Mouse (Mus musculus) hindbrain, embryonic 16.5 days (tissue): ENCODE measurements around the gene Them7. TPM values are rescaled to one million over a fixed set of nuclear protein-coding genes. Genes with fewer than 3 reads are reported as not detected.

ENCODE experiments used
- ATAC-seq: fragments of 200-750 bp; cut with Nextera tagmentation; 2 replicates; pipeline ENCODE4 v1.8.0; 2017; ENCODE audit warnings: moderate TSS enrichment, moderate library complexity
- H3K27ac ChIP-seq: fragments of 300-500 bp; sonication (generic); 2 replicates; pipeline ENCODE4 v1.5.1; 2014; ENCODE audit warnings: low read depth, mild to moderate bottlenecking, control low read depth, low read length, moderate library complexity
- H3K27me3 ChIP-seq: fragments of 300-500 bp; sonication (generic); replicated peaks from 2 replicates; pipeline ENCODE4 v1.6.1; 2014; ENCODE audit warnings: low read length; ENCODE audit not compliant: control insufficient read depth, insufficient read depth
- H3K36me3 ChIP-seq: fragments of 300-500 bp; sonication (generic); 2 replicates; pipeline ENCODE4 v1.6.1; 2014; ENCODE audit warnings: mild to moderate bottlenecking, low read length, moderate library complexity, mixed read lengths; ENCODE audit not compliant: control insufficient read depth, insufficient read depth
- H3K4me1 ChIP-seq: fragments of 300-500 bp; sonication (generic); 2 replicates; pipeline ENCODE4 v1.6.1; 2014; ENCODE audit warnings: low read depth, low read length; ENCODE audit not compliant: control insufficient read depth, insufficient read depth
- H3K4me2 ChIP-seq: fragments of 300-500 bp; sonication (generic); 2 replicates; pipeline ENCODE4 v1.6.1; 2014; ENCODE audit warnings: mild to moderate bottlenecking, low read length, control low read depth, moderate library complexity
- H3K4me3 ChIP-seq: fragments of 300-500 bp; sonication (generic); 2 replicates; pipeline ENCODE4 v1.5.1; 2014; ENCODE audit warnings: mild to moderate bottlenecking, low read length, control low read depth, moderate library complexity
- H3K9ac ChIP-seq: fragments of 300-500 bp; sonication (generic); 2 replicates; pipeline ENCODE4 v1.6.1; 2014; ENCODE audit warnings: low read depth, mild to moderate bottlenecking, control low read depth, low read length, moderate library complexity
- H3K9me3 ChIP-seq: fragments of 300-500 bp; sonication (generic); 2 replicates; pipeline ENCODE4 v1.6.1; 2014; ENCODE audit warnings: mild to moderate bottlenecking, low read length, moderate library complexity; ENCODE audit not compliant: control insufficient read depth
- WGBS: fragments of 180-500 bp; shearing (Covaris S2); extraction: QIAGEN DNeasy Blood & Tissue Kit; methylation state at CpG from one replicate; pipeline ENCODE4 v1.1.7; 2014; 5-methylcytosine and 5-hydroxymethylcytosine counted together
- polyA plus RNA-seq: library from polyadenylated mRNA; unstranded; fragments of >200 nt; fragmentation: Nextera tagmentation; extraction: Ambion mirVana; gene quantifications from 2 replicates; pipeline ENCODE4 v1.2.1, GENCODE M21; 2015

Them7 gene
- polyA plus RNA-seq, 1 experiment from 2014 or later, result 0.15 TPM

- Histone ChIP-seq H3K27me3 (no peaks in the 10 kb centered on the region; the same call in 1 of the 2 replicates), H3K9ac (peak overlapping the region; percentile 81), H3K27ac (peak overlapping the region; percentile 79), H3K36me3 (no peaks in the 10 kb centered on the region), H3K4me3 (peak overlapping the region; percentile 73), H3K4me1 (peaks cover 8% of the 10 kb centered on the region), H3K4me2 (peak overlapping the region; percentile 93), H3K9me3 (no peaks in the 10 kb centered on the region)
- WGBS, result 0% methylated on average over 31 of the region's 31 CpGs
- ATAC-seq, result no peak; the same call in 1 of the 2 replicates
Observed at GRCm38 (mm10) chr2:105398636-105399084, 174.5 kb downstream of the Them7 start.

DNA sequence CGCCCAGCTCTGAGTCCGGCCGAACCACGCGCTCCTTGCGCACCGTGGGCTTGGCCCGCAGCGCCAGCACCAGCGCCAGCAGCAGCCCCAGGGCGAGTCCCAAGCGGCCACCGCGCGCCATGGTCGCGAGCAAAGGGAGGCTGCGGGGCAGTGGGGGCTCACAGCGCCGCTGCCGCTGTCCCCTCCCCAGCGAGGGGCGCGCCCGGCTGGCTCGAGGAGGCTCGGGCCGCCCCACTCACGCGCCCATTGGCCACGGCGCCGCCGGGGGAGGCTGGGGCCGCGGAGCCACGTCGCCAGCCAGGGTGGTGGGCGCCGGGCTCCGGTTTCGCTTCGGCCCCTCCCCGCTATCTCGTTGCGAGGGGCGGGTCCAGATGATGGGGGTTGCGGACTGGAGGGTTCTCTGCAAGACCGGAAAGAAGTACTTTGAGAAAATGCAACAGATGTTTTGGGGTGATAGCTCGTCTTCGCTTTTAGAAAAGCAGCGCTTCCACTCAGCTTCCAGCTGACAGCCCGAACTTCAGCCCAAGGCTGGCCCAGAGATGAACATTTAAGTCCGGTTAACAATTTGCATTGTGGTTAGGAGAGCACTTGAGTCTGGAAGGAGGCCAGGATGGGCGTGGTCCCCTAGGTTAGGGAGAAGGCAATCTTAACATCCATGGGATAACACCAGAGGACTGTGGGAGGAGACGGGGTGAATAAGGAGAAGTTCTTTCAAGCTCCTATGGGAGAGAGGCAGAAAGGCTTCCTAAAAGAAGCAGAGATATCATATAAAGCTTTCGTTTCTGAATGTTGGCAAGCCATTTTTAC is 175.2 kb downstream of the Them7 start, which contains the start of gene Rcn1:
Gene Rcn1, minus strand, starts transcription at position 235 of the 807 bp plus-strand sequence.
- peak; percentile 93 for ATAC-seq
- peak within 1 kb of the TSS; percentile 93 for H3K4me2 ChIP-seq
- peak within 1 kb of the TSS; percentile 73 for H3K4me3 ChIP-seq
- peaks cover 8% of the 10 kb centered on the region for H3K4me1 ChIP-seq
- H3K9ac ChIP-seq, result peak within 1 kb of the TSS; percentile 81
- no peaks in the 10 kb centered on the region for H3K9me3 ChIP-seq
- WGBS, result 1% methylated on average over 42 of the region's 57 CpGs
- no peaks in the 10 kb centered on the region; the same call in 1 of the 2 replicates for H3K27me3 ChIP-seq
- H3K27ac ChIP-seq, result peak within 1 kb of the TSS; percentile 79
- H3K36me3 ChIP-seq, result no peaks in the 10 kb centered on the region

DNA sequence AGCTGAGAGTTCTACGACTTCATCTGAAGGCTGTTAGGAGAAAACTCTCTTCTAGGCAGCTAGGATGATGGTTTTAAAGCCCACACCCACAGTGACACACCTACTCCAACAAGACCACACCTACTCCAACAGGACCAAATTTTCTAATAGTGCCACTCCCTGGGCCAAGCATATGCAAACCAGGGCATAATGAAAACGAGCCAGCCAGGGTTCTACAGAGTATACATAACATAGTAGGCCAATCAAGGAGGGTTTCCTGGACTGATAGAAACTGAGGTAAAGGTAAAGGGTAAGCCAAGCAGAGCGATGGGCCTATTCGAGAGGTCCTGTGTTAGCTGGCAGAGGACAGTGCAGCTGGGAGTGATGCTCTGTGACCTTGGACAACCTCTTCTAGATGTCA is 176.4 kb downstream of the Them7 start:
- Histone ChIP-seq H3K9ac (no peak overlapping the region), H3K4me3 (no peak overlapping the region), H3K9me3 (no peaks in the 10 kb centered on the region), H3K27ac (no peak overlapping the region), H3K27me3 (no peaks in the 10 kb centered on the region; the same call in 1 of the 2 replicates), H3K4me1 (peaks cover 8% of the 10 kb centered on the region), H3K36me3 (no peaks in the 10 kb centered on the region), H3K4me2 (no peak overlapping the region)
- WGBS, result 88% methylated on average over 4 of the region's 4 CpGs
- no peak for ATAC-seq

GRCm38 (mm10) chr2:105402180-105402579 is 178.1 kb downstream of the Them7 start:
- no peak for ATAC-seq
- Histone ChIP-seq H3K4me2 (no peak overlapping the region), H3K9me3 (no peaks in the 10 kb centered on the region), H3K9ac (no peak overlapping the region), H3K4me1 (peaks cover 6% of the 10 kb centered on the region), H3K27me3 (no peaks in the 10 kb centered on the region; the same call in 1 of the 2 replicates), H3K27ac (no peak overlapping the region), H3K4me3 (no peak overlapping the region), H3K36me3 (no peaks in the 10 kb centered on the region)
- 98% methylated on average over 2 of the region's 2 CpGs for WGBS

GRCm38 (mm10) chr2:105408511-105408910 is 184.4 kb downstream of the Them7 start:
- Histone ChIP-seq H3K4me3 (no peak overlapping the region), H3K9me3 (no peaks in the 10 kb centered on the region), H3K27me3 (no peaks in the 10 kb centered on the region), H3K36me3 (no peaks in the 10 kb centered on the region), H3K4me1 (no peaks in the 10 kb centered on the region), H3K4me2 (no peak overlapping the region), H3K9ac (no peak overlapping the region), H3K27ac (no peak overlapping the region)
- 50% methylated on average over 4 of the region's 4 CpGs for WGBS
- ATAC-seq, result peak; percentile 80

GRCm38 (mm10) chr2:105409253-105409652 is 185.1 kb downstream of the Them7 start:
- Histone ChIP-seq H3K9me3 (no peaks in the 10 kb centered on the region), H3K9ac (no peak overlapping the region), H3K4me2 (no peak overlapping the region), H3K27ac (no peak overlapping the region), H3K4me3 (no peak overlapping the region), H3K27me3 (no peaks in the 10 kb centered on the region), H3K4me1 (no peaks in the 10 kb centered on the region), H3K36me3 (no peaks in the 10 kb centered on the region)
- 100% methylated on average over 1 of the region's 1 CpGs for WGBS
- ATAC-seq, result no peak

DNA sequence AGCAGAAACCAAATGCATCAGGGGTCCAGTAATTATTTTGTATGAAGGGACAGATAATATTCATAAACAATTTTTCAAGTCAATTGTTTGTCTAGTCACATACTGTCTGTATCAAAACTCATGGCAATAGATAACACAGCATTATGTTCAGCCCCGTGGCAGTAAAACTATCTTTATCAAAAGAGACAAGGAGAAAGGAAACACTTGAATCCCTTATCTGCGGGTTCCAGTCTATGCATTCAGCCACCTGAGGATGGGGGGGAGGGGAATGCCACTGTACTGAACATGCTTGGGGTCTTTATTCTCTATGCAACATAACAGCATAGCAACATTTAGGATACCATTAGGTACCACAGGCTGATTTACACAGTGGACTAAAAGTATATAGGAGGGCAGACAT is 190.2 kb downstream of the Them7 start:
- H3K9me3 ChIP-seq, result no peaks in the 10 kb centered on the region
- ATAC-seq, result no peak
- no peaks in the 10 kb centered on the region for H3K36me3 ChIP-seq
- no peaks in the 10 kb centered on the region for H3K27me3 ChIP-seq
- H3K4me2 ChIP-seq, result no peak overlapping the region
- peaks cover 9% of the 10 kb centered on the region for H3K4me1 ChIP-seq
- H3K9ac ChIP-seq, result no peak overlapping the region
- 64% methylated on average over 2 of the region's 2 CpGs for WGBS
- no peak overlapping the region for H3K27ac ChIP-seq
- no peak overlapping the region for H3K4me3 ChIP-seq

DNA sequence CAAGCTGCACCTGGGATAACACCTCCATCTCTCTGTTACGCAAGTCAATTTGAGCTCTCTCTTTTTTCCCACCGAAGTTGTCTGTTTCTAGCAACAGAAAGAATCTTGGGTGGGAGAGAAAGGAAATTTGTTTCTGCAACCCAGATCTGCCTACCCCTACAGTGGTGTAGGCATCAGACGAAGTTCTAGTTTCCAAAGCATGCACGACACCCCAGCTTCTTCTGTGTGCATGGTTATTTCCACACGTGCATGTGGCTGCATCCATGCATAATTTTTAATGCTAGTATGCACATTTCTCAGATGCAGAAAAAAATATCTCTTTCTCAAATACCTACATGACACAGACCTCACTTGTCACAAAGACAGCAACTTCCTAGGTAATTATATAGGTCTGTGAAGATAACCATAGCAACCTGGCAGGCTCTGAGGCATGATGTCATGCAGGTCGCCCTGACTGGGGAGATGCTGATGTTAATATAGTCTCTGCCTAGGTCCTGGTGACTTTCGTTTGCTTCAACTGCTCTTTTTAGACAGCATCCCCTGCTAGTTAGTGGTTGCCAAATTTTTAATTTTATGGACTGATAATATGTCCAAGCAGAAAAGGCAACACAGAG is 192.0 kb downstream of the Them7 start:
- no peak overlapping the region for H3K4me3 ChIP-seq
- H3K27ac ChIP-seq, result no peak overlapping the region
- H3K9me3 ChIP-seq, result no peaks in the 10 kb centered on the region
- H3K4me1 ChIP-seq, result peaks cover 9% of the 10 kb centered on the region
- peak; percentile 69 for ATAC-seq
- no peak overlapping the region for H3K4me2 ChIP-seq
- H3K27me3 ChIP-seq, result no peaks in the 10 kb centered on the region
- 49% methylated on average over 7 of the region's 7 CpGs for whole genome bisulfite sequencing
- no peaks in the 10 kb centered on the region for H3K36me3 ChIP-seq
- no peak overlapping the region for H3K9ac ChIP-seq

- ATAC-seq, result peak; percentile 76
- no peaks in the 10 kb centered on the region for H3K27me3 ChIP-seq
- no peak overlapping the region for H3K4me3 ChIP-seq
- no peaks in the 10 kb centered on the region for H3K36me3 ChIP-seq
- WGBS, result 23% methylated on average over 8 of the region's 8 CpGs
- H3K9ac ChIP-seq, result no peak overlapping the region
- H3K27ac ChIP-seq, result no peak overlapping the region
- no peak overlapping the region for H3K4me2 ChIP-seq
- peaks cover 9% of the 10 kb centered on the region for H3K4me1 ChIP-seq
- H3K9me3 ChIP-seq, result no peaks in the 10 kb centered on the region
Observed at GRCm38 (mm10) chr2:105416660-105417348, 192.7 kb downstream of the Them7 start.
